Comparison of ENCODE assay signal across 8 mouse cellular contexts in genomic region chr13:49213531-49213932, GRCm38 (mm10). TPM values are rescaled to one million over a fixed set of nuclear protein-coding genes. Genes with fewer than 3 reads are reported as not detected.
DNase-seq lines count a peak whose midpoint lies in the region; ATAC-seq lines count a peak whose summit lies in the region.

No protein-coding gene starts in this region.

- no peak overlapping the region for H3K4me2 ChIP-seq in limb, embryonic 12.5 days
- H3K4me2 ChIP-seq in heart, embryonic 15.5 days = peak overlapping the region; percentile 66

- ATAC-seq in limb, embryonic 12.5 days (ENCODE audit: insufficient number of reproducible peaks, insufficient read depth, low FRiP score, low TSS enrichment, low read depth) = no peak
- ATAC-seq in heart, embryonic 15.5 days (replicated peaks; ENCODE audit: insufficient number of reproducible peaks, insufficient read depth, low FRiP score, low read depth) = no peak

- H3K4me1 ChIP-seq in limb, embryonic 12.5 days (replicated peaks) = peaks cover 44% of the 10 kb centered on the region
- H3K4me1 ChIP-seq in limb, embryonic 10.5 days = peaks cover 53% of the 10 kb centered on the region
- H3K4me1 ChIP-seq in heart, embryonic 15.5 days (replicated peaks) = peaks cover 53% of the 10 kb centered on the region
- peaks cover 87% of the 10 kb centered on the region for H3K4me1 ChIP-seq in megakaryocyte, embryonic 14.5 days

- 73% methylated on average over 4 of the region's 4 CpGs for WGBS in limb, embryonic 12.5 days
- 73% methylated on average over 4 of the region's 4 CpGs for WGBS in limb, embryonic 10.5 days
- 46% methylated on average over 4 of the region's 4 CpGs for WGBS in heart, embryonic 15.5 days

- 0 out of 2 replicates have a peak overlapping the region, but pooled peaks have one; percentile 27 for H3K9ac ChIP-seq in limb, embryonic 12.5 days (replicated peaks)
- H3K9ac ChIP-seq in heart, embryonic 15.5 days = peak overlapping the region; percentile 9; the same call in 1 of the 2 replicates

- no peaks in the 10 kb centered on the region for H3K36me3 ChIP-seq in limb, embryonic 12.5 days
- H3K36me3 ChIP-seq in limb, embryonic 10.5 days = no peaks in the 10 kb centered on the region
- H3K36me3 ChIP-seq in heart, embryonic 15.5 days = no peaks in the 10 kb centered on the region
- peaks cover 43% of the 10 kb centered on the region for H3K36me3 ChIP-seq in megakaryocyte, embryonic 14.5 days (replicated peaks; ENCODE audit: low read length)

- H3K4me3 ChIP-seq in limb, embryonic 12.5 days (replicated peaks) = no peak overlapping the region
- H3K4me3 ChIP-seq in limb, embryonic 10.5 days = no peak overlapping the region
- peak overlapping the region; percentile 82; the same call in 1 of the 2 replicates for H3K4me3 ChIP-seq in heart, embryonic 15.5 days
- H3K4me3 ChIP-seq in megakaryocyte, embryonic 14.5 days (replicated peaks) = peak overlapping the region; percentile 96

- H3K27ac ChIP-seq in limb, embryonic 12.5 days = no peak overlapping the region
- no peak overlapping the region for H3K27ac ChIP-seq in limb, embryonic 10.5 days
- H3K27ac ChIP-seq in heart, embryonic 15.5 days = peak overlapping the region; percentile 40

- DNase-seq in limb, embryonic 10.5 days (ENCODE audit: low spot score) = no peak
- DNase-seq in NIH3T3 (ENCODE audit: low read depth) = peak; percentile 80
- DNase-seq in c-Kit-positive CD71-negative TER-119-negative erythroid progenitor cells, embryonic 14.5 days (ENCODE audit: low read depth) = peak; percentile 64
- no peak for DNase-seq in frontal cortex, postnatal 36 days (ENCODE audit: low spot score in 2 of 2)
- no peak for DNase-seq in embryo, embryonic 11 days

- no peaks in the 10 kb centered on the region for H3K27me3 ChIP-seq in limb, embryonic 12.5 days
- peaks cover 26% of the 10 kb centered on the region for H3K27me3 ChIP-seq in limb, embryonic 10.5 days (ENCODE audit: low read depth, poor library complexity, severe bottlenecking)
- no peaks in the 10 kb centered on the region for H3K27me3 ChIP-seq in heart, embryonic 15.5 days
- H3K27me3 ChIP-seq in megakaryocyte, embryonic 14.5 days (replicated peaks) = peaks cover 2% of the 10 kb centered on the region

- H3K9me3 ChIP-seq in limb, embryonic 12.5 days = no peaks in the 10 kb centered on the region
- no peaks in the 10 kb centered on the region for H3K9me3 ChIP-seq in limb, embryonic 10.5 days (replicated peaks)
- H3K9me3 ChIP-seq in heart, embryonic 15.5 days (replicated peaks) = no peaks in the 10 kb centered on the region
- no peaks in the 10 kb centered on the region for H3K9me3 ChIP-seq in megakaryocyte, embryonic 14.5 days

RNA-seq across cellular contexts. Expression of gene Card19, which starts 2.3 kb away (rescaled TPM):
- polyA plus RNA-seq in limb, embryonic 12.5 days (2016; fragmentation: Nextera tagmentation; extraction: Ambion mirVana) = 43.5 and 45.2 TPM in 2 replicates
- 23.6 and 29.2 TPM in 2 replicates for polyA plus RNA-seq in limb, embryonic 10.5 days (2016; fragmentation: Nextera tagmentation; extraction: Ambion mirVana)
- 121 and 126 TPM in 2 replicates for polyA plus RNA-seq in heart, embryonic 15.5 days (2015; fragmentation: Nextera tagmentation; extraction: Ambion mirVana)
- 534 and 845 TPM in 2 replicates for polyA plus RNA-seq in megakaryocyte, embryonic 14.5 days (2012; ENCODE audit: insufficient read depth, low replicate concordance)

RNA-seq across cellular contexts. Expression of gene Ninj1, which starts 26.2 kb away (rescaled TPM):
- polyA plus RNA-seq in limb, embryonic 12.5 days (2016; fragmentation: Nextera tagmentation; extraction: Ambion mirVana) = 31.4 and 35.3 TPM in 2 replicates
- 22.2 and 23.3 TPM in 2 replicates for polyA plus RNA-seq in limb, embryonic 10.5 days (2016; fragmentation: Nextera tagmentation; extraction: Ambion mirVana)
- 70.2 and 75.7 TPM in 2 replicates for polyA plus RNA-seq in heart, embryonic 15.5 days (2015; fragmentation: Nextera tagmentation; extraction: Ambion mirVana)
- polyA plus RNA-seq in megakaryocyte, embryonic 14.5 days (2012; ENCODE audit: insufficient read depth, low replicate concordance) = 422 and 866 TPM in 2 replicates

RNA-seq across cellular contexts. Expression of gene Susd3, which starts 35.0 kb away (rescaled TPM):
- polyA plus RNA-seq in limb, embryonic 12.5 days (2016; fragmentation: Nextera tagmentation; extraction: Ambion mirVana) = 0.95 and 1.0 TPM in 2 replicates
- polyA plus RNA-seq in limb, embryonic 10.5 days (2016; fragmentation: Nextera tagmentation; extraction: Ambion mirVana) = 0.45 and 0.51 TPM in 2 replicates
- polyA plus RNA-seq in heart, embryonic 15.5 days (2015; fragmentation: Nextera tagmentation; extraction: Ambion mirVana) = 1.6 and 2.5 TPM in 2 replicates
- polyA plus RNA-seq in megakaryocyte, embryonic 14.5 days (2012; ENCODE audit: insufficient read depth, low replicate concordance) = 289 and 697 TPM in 2 replicates

Comparison
In these comparisons a context has a peak if more than half of its experiments do, and no peak if none do; other contexts are left out.
1. H3K4me3 ChIP-seq: peak in heart, embryonic 15.5 days (single experiment) and megakaryocyte, embryonic 14.5 days (single experiment); none in limb, embryonic 12.5 days (single experiment) and limb, embryonic 10.5 days (single experiment).
2. DNase-seq: peak in NIH3T3 (single experiment) and c-Kit-positive CD71-negative TER-119-negative erythroid progenitor cells, embryonic 14.5 days (single experiment); none in limb, embryonic 10.5 days (single experiment), frontal cortex, postnatal 36 days (0 of 2) and embryo, embryonic 11 days (single experiment).
3. RNA of gene Susd3, which starts 35.0 kb away (polyA plus RNA-seq): 289 to 697 TPM in megakaryocyte, embryonic 14.5 days; 1.6 to 2.5 TPM in heart, embryonic 15.5 days, 0.95 to 1.0 TPM in limb, embryonic 12.5 days and 0.45 to 0.51 TPM in limb, embryonic 10.5 days; every median in the first group is over 10 times any median in the second.